Mouse (Mus musculus): Measurements from ENCODE around the gene Atxn7l1.

Gene Atxn7l1

DNA sequence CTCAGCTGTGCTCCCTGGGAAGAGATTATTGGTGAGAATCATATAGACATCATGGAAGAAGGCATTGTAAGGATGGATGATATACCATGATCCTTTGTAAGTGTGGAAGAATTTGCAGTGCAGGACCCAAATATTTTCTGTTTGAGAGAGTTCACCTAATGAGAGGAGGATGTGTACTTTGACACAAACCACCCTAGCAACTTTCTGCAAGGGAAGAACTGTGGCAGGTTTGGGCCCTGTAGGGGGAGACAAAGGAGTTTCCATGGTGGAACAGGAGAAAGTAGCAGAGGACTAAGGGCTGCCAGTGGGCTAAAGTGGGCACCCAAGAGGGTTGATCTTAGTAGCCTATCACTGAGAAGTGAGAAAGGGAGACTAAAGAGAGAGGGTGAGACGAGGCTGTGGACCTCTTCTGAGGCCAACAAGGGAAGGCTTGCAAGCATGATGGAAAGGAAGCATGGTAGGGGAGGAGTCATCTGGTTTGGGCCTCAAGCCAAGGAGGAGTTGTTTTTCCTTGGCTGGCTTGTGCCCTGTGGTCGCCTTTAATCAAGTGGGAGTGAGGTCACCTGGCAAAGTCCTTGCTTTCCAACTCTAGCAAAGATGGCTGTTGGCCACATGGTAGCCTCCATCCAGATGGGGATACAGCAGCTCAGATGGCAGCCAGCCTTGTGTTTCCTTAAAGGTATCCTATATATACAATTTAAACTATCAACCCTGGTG is 243.5 kb downstream of the Atxn7l1 start:
- CTCF ChIA-PET = interaction anchor here (0.5 to 5.3 kb wide), 8 partner anchors 11 to 38 kb away, joined by 3 to 72 read pairs (median 24); partner anchors contain the start of gene Twistnb (in 1 of the 4)
- POLR2A ChIA-PET = interaction anchor here in 1 of 4 experiments (0.8 to 2.4 kb wide), 3 partner anchors 33 to 38 kb away, joined by 3 to 11 read pairs (median 7); partner anchors contain the start of gene Twistnb

DNA sequence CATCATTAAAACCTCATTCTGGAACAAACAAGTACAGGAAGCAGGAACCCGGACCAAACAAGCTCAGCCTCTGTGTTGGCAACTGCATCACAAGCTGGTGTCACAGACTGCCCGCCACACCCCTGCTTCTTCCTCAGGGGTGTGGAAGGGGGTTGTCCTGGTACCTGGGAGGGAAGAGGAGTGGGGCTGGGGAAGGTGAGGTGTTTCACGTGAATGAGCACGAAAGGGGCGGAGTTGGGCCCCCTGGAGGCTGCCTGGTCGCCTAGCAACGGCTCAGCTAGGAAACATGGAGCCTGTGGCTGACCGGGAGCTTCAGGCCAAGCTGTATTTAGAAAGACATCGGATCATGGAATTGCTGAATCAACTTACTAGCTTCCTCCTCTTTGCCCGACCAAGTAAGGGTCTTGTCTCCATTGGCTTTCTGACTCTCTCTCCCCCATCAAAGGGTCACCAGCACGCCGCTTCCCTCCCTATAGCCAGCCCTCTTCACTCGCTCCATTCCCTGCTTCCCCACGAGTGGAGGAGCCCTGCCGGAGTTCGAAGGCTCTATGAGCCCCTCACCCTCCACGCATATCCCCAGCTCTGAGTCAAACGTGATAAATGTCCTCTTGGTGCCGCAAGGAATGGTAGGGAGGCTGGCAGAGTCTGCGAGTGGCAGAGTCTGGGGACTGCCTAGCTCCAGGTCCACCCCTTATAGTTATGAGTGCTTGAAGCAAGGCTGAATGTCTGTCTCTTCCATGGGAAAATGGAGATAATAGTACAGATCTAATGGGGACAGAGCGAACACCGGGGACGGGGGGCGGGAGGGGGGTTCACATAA is 247.5 kb downstream of the Atxn7l1 start, which contains the start of gene Efcab10:
Efcab10 (plus strand) TSS at position 51 of the 820 bp plus-strand sequence.
- CTCF ChIA-PET = interaction anchor here (1.0 to 3.5 kb wide), 14 partner anchors 15 to 61 kb away, joined by 3 to 36 read pairs (median 7); partner anchors contain the start of gene Twistnb (in 2 of the 4)

DNA sequence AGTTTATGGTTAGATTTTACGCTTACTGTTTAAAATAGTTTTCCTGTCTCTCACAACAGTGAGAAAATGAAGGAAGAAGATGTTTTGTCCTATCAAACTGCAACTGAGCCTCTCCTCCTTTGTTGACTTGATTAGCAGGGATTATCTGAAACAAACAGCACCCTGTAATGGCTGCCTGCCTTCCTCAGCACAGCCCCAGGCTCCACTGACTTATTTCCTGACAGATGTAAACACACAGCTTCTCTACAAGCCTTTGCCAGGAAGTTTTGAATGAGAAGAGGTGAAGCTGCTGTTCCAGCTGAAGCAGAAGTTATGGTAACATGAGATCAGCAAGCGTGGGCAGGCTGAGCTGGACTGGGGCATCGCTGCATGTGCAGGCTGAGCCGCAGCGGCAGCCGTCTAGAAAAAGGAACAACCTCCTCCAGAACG is 255.8 kb downstream of the Atxn7l1 start:
- POLR2A ChIA-PET = no interaction called here
- CTCF ChIA-PET = no interaction called here

More for the DNA sequence above, 247.5 kb downstream of the Atxn7l1 start, which contains the start of gene Efcab10:
- POLR2A ChIA-PET = interaction anchor here (0.5 to 4.9 kb wide), 20 partner anchors 10 to 575 kb away, joined by 3 to 43 read pairs (median 6); partner anchors contain the start of gene Twistnb (in 2 of the 4)

- ChIA-PET CTCF (interaction anchor here (0.6 to 2.2 kb wide), 12 partner anchors 16 to 533 kb away, joined by 3 to 12 read pairs (median 5); partner anchors contain the start of gene Twistnb (in 1 of the 4)), POLR2A (interaction anchor here in 3 of 4 experiments (0.6 to 2.4 kb wide), 10 partner anchors 10 to 1503 kb away, joined by 3 to 11 read pairs (median 4); partner anchors contain the start of genes Efcab10 (in 2 of the 3) and Twistnb (in 2 of the 3))
Observed at GRCm38 (mm10) chr12:33404996-33405395, 257.5 kb downstream of the Atxn7l1 start.

DNA sequence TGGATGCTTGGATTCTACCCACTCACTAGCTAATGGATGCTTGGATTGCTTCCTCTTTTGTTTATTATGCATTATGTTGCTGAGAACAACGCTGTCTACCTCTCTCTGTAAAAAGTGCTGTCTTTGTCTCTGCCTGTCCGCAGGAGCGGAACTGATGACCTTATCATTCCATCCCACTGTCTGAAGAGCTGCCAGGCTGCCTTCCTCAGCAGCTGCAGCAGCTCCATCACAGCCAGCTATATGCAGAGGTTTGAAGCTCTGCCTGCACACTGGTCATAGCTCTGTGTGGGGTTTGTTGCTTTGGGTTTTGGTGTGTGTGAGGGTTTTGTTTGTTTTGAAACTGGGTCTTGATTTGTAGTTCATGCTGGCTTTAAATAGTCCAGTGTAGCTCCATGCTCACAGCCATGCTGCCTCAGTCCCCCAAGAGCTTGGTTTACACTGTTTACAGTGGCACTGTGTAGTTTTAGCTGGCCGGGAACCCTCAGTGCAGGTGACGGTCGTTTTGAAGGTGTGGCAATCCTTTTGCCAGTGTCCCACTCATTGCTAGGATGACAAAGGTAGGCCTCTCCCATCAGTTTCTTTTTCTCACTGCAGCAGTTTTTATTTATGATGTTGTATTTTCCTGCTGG is 258.0 kb downstream of the Atxn7l1 start:
- CTCF ChIA-PET = interaction anchor here (1.0 to 2.2 kb wide), 10 partner anchors 16 to 378 kb away, joined by 3 to 12 read pairs (median 5); partner anchors contain the start of gene Twistnb (in 1 of the 4)

DNA sequence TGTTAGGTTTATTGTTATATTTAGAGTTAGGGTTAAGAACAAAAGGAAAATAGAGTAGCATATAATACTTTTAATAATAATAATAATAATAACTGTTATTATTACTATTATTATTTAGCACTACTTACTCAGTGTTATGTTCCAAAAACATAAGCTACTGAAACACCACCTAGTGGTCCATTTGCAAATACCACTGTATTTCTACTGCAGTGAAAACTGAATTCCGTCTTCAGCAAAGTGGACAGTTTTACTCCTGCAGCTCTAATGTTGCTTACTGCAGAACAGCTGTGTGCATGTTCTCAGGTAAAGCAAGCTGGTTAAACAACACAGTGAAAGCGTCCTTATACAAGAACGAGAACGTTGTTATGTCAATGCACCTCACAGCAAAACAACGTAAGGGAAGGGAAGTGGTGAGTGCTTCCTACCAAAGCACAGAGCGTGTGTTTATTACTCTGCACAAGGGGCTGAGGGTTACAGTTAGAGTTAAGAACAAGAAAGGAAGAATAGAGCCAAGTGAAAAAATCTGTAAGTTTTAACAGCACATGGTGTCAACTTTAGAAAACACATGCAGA is 264.2 kb downstream of the Atxn7l1 start:
- ChIA-PET POLR2A (interaction anchor here in 1 of 4 experiments (0.9 to 1.2 kb wide), 3 partner anchors 10 to 30 kb away, joined by 3 read pairs; no protein-coding TSS in a partner anchor), CTCF (interaction anchor here (0.5 to 2.0 kb wide), 14 partner anchors 12 to 197 kb away, joined by 3 to 10 read pairs (median 4); partner anchors contain the start of genes Efcab10 (in 2 of the 4) and Twistnb (in 1 of the 4))

More for the DNA sequence above, 258.0 kb downstream of the Atxn7l1 start:
- POLR2A ChIA-PET = interaction anchor here in 3 of 4 experiments (0.6 to 2.4 kb wide), 9 partner anchors 11 to 1502 kb away, joined by 3 to 11 read pairs (median 4); partner anchors contain the start of genes Efcab10 (in 2 of the 3) and Twistnb (in 1 of the 3)

Measured in embryonic stem cell, embryonic (primary cell).